Mouse (Mus musculus) small intestine, adult 2 months (tissue): ENCODE results near the gene Gm11595. TPM values are rescaled to one million over a fixed set of nuclear protein-coding genes. Genes with fewer than 3 reads are reported as not detected.

Experiments
- H3K27ac ChIP-seq: fragments of 200-500 bp; 2 replicates; pipeline ENCODE4 v1.5.1; 2012; ENCODE audit warnings: low read depth, low read length, control low read depth, inconsistent platforms; ENCODE audit not compliant: insufficient read depth
- H3K27me3 ChIP-seq: fragments of 200-500 bp; 2 replicates; pipeline ENCODE4 v1.6.1; 2012; ENCODE audit warnings: mild to moderate bottlenecking, moderate library complexity, low read length, inconsistent platforms; ENCODE audit not compliant: control insufficient read depth, insufficient read depth
- H3K36me3 ChIP-seq: fragments of 200-500 bp; 2 replicates; pipeline ENCODE4 v1.6.1; 2012; ENCODE audit warnings: mild to moderate bottlenecking, low read length, control low read depth, inconsistent platforms; ENCODE audit not compliant: control insufficient read depth, insufficient read depth
- H3K4me1 ChIP-seq: fragments of 200-500 bp; 2 replicates; pipeline ENCODE4 v1.6.1; 2012; ENCODE audit warnings: low read length, inconsistent platforms, mixed read lengths; ENCODE audit not compliant: control insufficient read depth, insufficient read depth, insufficient read length
- H3K4me3 ChIP-seq: fragments of 200-500 bp; 2 replicates; pipeline ENCODE4 v1.5.1; 2012; ENCODE audit warnings: low read depth, mild to moderate bottlenecking, control low read depth, inconsistent platforms, low read length, moderate library complexity
- CTCF ChIP-seq: fragments of 200-500 bp; IDR thresholded peaks from 2 replicates; pipeline ENCODE4 v1.5.1; 2012; ENCODE audit warnings: low read depth, mild to moderate bottlenecking, control low read depth, inconsistent platforms, low read length, moderate library complexity, mixed read lengths; ENCODE audit not compliant: insufficient replicate concordance, insufficient read length; ENCODE audit errors: extremely low read depth
- POLR2A ChIP-seq: fragments of 200-500 bp; IDR thresholded peaks from 2 replicates; pipeline ENCODE4 v1.6.1; 2012; ENCODE audit warnings: low read depth, mild to moderate bottlenecking, control low read depth, inconsistent platforms, low read length, moderate library complexity
- WGBS: fragments of 180-500 bp; shearing (Covaris S2); methylation state at CpG from one replicate; pipeline ENCODE4 v1.1.7; 2018; 5-methylcytosine and 5-hydroxymethylcytosine counted together
- polyA plus RNA-seq: library from polyadenylated mRNA; depleted of rRNA; stranded (reverse); fragments of >200 nt; gene quantifications from 2 replicates; pipeline ENCODE4 v1.2.3, GENCODE M21; 2012; rRNA removed

The Gm11595 gene
- polyA plus RNA-seq, 1 experiment: not detected

DNA sequence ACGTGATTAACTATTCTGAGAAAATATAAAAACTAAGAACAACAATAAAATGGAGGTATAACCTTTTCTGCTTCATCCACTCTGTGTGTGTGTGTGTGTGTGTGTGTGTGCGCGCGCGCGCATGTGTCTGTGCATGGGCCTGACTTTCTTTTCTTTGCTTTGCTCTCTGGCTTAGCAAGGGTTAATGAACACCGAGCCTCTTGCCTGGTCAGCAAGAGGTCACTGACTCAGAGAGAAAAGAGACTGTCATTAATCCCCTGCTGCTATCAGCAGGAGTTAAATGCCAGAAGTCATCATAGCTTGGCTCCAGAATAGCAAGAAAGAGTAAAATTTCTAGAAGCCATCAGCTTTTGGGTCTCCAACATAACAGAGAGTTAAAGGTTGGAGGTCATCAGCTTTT, 5.7 kb upstream of the Gm11595 start:
- H3K27me3 ChIP-seq: no peaks in the 10 kb centered on the region
- TF ChIP-seq POLR2A (no peak), CTCF (no peak)
- H3K27ac ChIP-seq: no peak overlapping the region
- no peaks in the 10 kb centered on the region for H3K36me3 ChIP-seq
- no peak overlapping the region for H3K4me3 ChIP-seq
- no peaks in the 10 kb centered on the region for H3K4me1 ChIP-seq
- WGBS: 68% methylated on average over 7 of the region's 7 CpGs

DNA sequence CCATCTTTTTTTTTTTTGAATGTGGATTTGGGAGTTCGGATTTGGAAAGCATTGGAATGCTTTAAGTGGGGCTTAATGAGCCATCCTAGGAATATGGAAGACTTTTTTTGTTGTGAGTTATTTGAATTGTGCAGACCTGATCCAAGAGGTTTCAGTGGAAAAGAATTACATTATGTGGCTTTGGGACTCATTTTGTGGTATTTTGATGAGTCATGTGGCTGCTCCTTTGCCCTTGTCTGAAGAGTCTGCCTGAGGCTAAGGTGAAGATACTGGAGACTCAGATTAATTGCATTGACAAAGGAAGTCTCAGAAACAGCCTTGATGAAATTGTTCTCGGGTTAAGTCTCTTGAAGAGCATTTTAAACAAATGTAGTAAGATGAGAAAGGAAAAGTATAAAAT, 4.3 kb downstream of the Gm11595 start:
- H3K36me3 ChIP-seq: no peaks in the 10 kb centered on the region
- H3K27me3 ChIP-seq: 0 out of 2 replicates have a peak, but pooled peaks cover 2% of the 10 kb centered on the region
- WGBS: 80% methylated on average over 2 of the region's 2 CpGs
- H3K4me1 ChIP-seq: no peaks in the 10 kb centered on the region
- no peak overlapping the region for H3K27ac ChIP-seq
- TF ChIP-seq CTCF (no peak), POLR2A (no peak)
- no peak overlapping the region for H3K4me3 ChIP-seq

DNA sequence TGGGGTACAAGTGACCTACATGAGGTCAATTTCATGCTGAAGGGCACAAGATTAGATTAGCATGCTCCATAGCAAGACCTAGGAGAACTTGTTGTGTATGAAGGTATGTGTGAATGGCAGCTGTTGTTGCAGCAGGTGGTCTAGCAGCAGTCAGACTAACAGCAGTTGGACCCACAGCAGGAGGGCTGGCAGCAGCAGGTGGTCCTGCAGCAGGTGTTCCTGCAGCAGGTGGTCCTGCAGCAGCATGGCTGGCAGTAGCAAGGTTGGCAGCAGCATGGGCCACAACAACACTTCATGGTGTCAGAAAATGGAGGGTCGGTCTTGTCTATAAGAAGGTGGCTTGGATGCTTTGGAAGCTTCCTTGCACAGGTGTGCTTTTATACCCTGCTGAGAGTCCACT, 13.8 kb downstream of the Gm11595 start:
- TF ChIP-seq CTCF: no peak
- no peak for TF ChIP-seq POLR2A
- Histone ChIP-seq H3K4me1 (no peaks in the 10 kb centered on the region), H3K27ac (no peak overlapping the region), H3K4me3 (no peak overlapping the region), H3K36me3 (no peaks in the 10 kb centered on the region), H3K27me3 (0 out of 2 replicates have a peak, but pooled peaks cover under 1% of the 10 kb centered on the region)
- 93% methylated on average over 1 of the region's 1 CpGs for WGBS

DNA sequence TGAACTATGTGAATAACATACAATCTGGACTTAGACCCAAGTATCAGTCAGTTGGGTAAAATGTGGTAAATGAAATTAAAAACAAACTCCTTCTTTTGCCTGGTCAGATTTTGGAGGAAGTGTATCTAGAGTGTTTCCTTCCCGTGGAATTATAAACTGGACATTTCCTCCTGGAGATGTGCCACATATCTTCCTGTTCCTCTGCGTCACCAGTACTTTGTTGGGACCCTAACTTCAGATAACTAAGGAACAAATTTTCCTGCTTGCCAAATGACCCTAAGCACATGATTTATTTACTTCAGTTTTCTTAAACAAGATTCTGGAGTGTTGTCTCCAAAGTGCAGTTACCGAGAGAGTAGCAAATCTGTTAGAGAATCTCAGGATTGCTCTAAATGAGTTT, 28.7 kb downstream of the Gm11595 start:
- Histone ChIP-seq H3K27me3 (no peaks in the 10 kb centered on the region), H3K4me1 (peaks cover 4% of the 10 kb centered on the region), H3K36me3 (no peaks in the 10 kb centered on the region), H3K27ac (no peak overlapping the region), H3K4me3 (no peak overlapping the region)
- TF ChIP-seq POLR2A: no peak
- no peak for TF ChIP-seq CTCF
- WGBS: 76% methylated on average over 3 of the region's 3 CpGs

DNA sequence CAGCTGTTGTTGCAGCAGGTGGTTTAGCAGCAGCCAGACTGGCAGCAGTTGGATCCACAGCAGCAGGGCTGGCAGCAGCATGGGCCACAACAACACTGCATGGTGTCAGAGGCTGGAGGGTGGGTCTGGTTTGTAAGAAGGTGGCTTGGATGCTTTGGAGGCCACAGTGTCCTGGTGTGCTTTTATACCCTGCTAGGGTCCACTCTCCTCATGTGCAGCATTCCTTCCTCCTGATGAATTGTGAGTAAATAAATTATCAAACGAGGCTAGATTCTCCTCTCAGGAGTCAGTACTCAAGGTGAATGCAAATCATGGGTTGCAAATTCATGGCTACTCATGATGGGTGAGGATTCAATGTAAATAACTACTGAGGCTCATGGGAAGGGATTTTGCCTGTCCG, 38.5 kb downstream of the Gm11595 start, which contains the start of gene Gm14180:
Gm14180 (minus strand) TSS at position 101 of the 400 bp plus-strand sequence.
- WGBS: 59% methylated on average over 2 of the region's 2 CpGs
- Histone ChIP-seq H3K27ac (no peak within 1 kb of the TSS), H3K36me3 (no peaks in the 10 kb centered on the region), H3K4me1 (no peaks in the 10 kb centered on the region), H3K27me3 (no peaks in the 10 kb centered on the region), H3K4me3 (no peak within 1 kb of the TSS)
- TF ChIP-seq POLR2A (no peak), CTCF (no peak)

DNA sequence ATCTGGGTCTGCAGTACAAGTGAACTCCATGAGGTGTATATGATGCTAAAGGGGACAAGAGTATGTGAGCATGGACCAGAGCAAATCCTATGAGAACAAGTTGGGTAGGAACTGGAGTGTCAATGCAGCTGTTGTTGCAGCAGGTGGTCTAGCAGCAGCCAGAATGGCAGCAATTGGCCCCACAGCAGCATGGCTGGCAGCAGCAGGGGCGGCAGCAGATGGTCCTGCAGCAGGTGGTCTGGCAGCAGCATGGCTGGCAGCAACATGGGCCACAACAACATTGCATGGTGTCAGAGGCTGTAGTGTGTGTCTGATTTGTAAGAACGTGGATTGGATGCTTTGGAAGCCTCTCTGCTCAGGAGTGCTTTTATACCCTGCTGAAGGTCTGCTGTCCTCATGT, 48.7 kb downstream of the Gm11595 start:
- Histone ChIP-seq H3K4me1 (no peaks in the 10 kb centered on the region), H3K36me3 (no peaks in the 10 kb centered on the region), H3K4me3 (no peak overlapping the region), H3K27ac (no peak overlapping the region), H3K27me3 (no peaks in the 10 kb centered on the region)
- TF ChIP-seq CTCF (no peak), POLR2A (no peak)
- 77% methylated on average over 2 of the region's 2 CpGs for whole genome bisulfite sequencing

Other genes starting within 250 kb of the Gm11595 start
- not detected in 2 replicates for gene Krt40, start 229.8 kb downstream of the Gm11595 start, polyA plus RNA-seq
- gene Krtap3-3, start 222.0 kb downstream of the Gm11595 start, polyA plus RNA-seq: not detected in 2 replicates
- not detected in 2 replicates for gene Krtap3-2, start 216.1 kb downstream of the Gm11595 start, polyA plus RNA-seq
- gene Gm11939, start 213.4 kb downstream of the Gm11595 start, polyA plus RNA-seq: not detected in 2 replicates
- gene Krtap3-1, start 206.3 kb downstream of the Gm11595 start, polyA plus RNA-seq: 0.47 and 2.7 TPM in 2 replicates
- gene Krtap1-5, start 191.9 kb downstream of the Gm11595 start, polyA plus RNA-seq: not detected in 2 replicates
- not detected in 2 replicates for gene Krtap1-4, start 189.3 kb downstream of the Gm11595 start, polyA plus RNA-seq
- not detected in 2 replicates for gene Krtap1-3, start 181.6 kb downstream of the Gm11595 start, polyA plus RNA-seq
- gene Krtap9-3, start 174.8 kb downstream of the Gm11595 start, polyA plus RNA-seq: not detected in 2 replicates
- 1.3 TPM in 1 of 2 replicates, not detected in the other for gene Gm11938, start 169.6 kb downstream of the Gm11595 start, polyA plus RNA-seq
- not detected in 2 replicates for gene Gm11937, start 162.7 kb downstream of the Gm11595 start, polyA plus RNA-seq
- gene Krtap2-4, start 158.1 kb downstream of the Gm11595 start, polyA plus RNA-seq: 0.29 and 1.9 TPM in 2 replicates
- gene Gm11562, start 152.5 kb downstream of the Gm11595 start, polyA plus RNA-seq: 1.9 TPM in 1 of 2 replicates, not detected in the other
- not detected in 2 replicates for gene Krtap4-1, start 144.7 kb downstream of the Gm11595 start, polyA plus RNA-seq
- not detected in 2 replicates for gene Krtap4-2, start 137.8 kb downstream of the Gm11595 start, polyA plus RNA-seq
- gene Krtap4-7, start 128.8 kb downstream of the Gm11595 start, polyA plus RNA-seq: not detected in 2 replicates
- not detected in 2 replicates for gene Gm11555, start 122.7 kb downstream of the Gm11595 start, polyA plus RNA-seq
- not detected in 2 replicates for gene Gm11563, start 114.0 kb downstream of the Gm11595 start, polyA plus RNA-seq
- gene Krtap4-6, start 107.0 kb downstream of the Gm11595 start, polyA plus RNA-seq: not detected in 2 replicates
- not detected in 2 replicates for gene Gm14190, start 82.2 kb downstream of the Gm11595 start, polyA plus RNA-seq
- gene Gm14180, start 38.6 kb downstream of the Gm11595 start, polyA plus RNA-seq: not detected in 2 replicates
- gene Krtap4-8, start 7.8 kb upstream of the Gm11595 start, polyA plus RNA-seq: not detected in 2 replicates
- gene Krtap4-9, start 12.3 kb upstream of the Gm11595 start, polyA plus RNA-seq: not detected in 2 replicates
- not detected in 2 replicates for gene Gm11596, start 20.6 kb upstream of the Gm11595 start, polyA plus RNA-seq
- gene Gm11569, start 26.0 kb upstream of the Gm11595 start, polyA plus RNA-seq: not detected in 2 replicates
- gene Gm11554, start 31.5 kb upstream of the Gm11595 start, polyA plus RNA-seq: not detected in 2 replicates
- not detected in 2 replicates for gene Krtap4-13, start 37.0 kb upstream of the Gm11595 start, polyA plus RNA-seq
- not detected in 2 replicates for gene Gm11564, start 42.8 kb upstream of the Gm11595 start, polyA plus RNA-seq
- gene 2300003K06Rik, start 65.2 kb upstream of the Gm11595 start, polyA plus RNA-seq: not detected in 2 replicates
- gene Krtap4-16, start 78.7 kb upstream of the Gm11595 start, polyA plus RNA-seq: 1.9 and 3.2 TPM in 2 replicates
- not detected in 2 replicates for gene Gm11568, start 85.0 kb upstream of the Gm11595 start, polyA plus RNA-seq
- not detected in 2 replicates for gene Gm11559, start 91.6 kb upstream of the Gm11595 start, polyA plus RNA-seq
- not detected in 2 replicates for gene Krtap9-1, start 100.5 kb upstream of the Gm11595 start, polyA plus RNA-seq
- not detected in 2 replicates for gene Gm11567, start 106.3 kb upstream of the Gm11595 start, polyA plus RNA-seq
- not detected in 2 replicates for gene Krtap31-1, start 135.0 kb upstream of the Gm11595 start, polyA plus RNA-seq
- gene Gm11565, start 141.8 kb upstream of the Gm11595 start, polyA plus RNA-seq: not detected in 2 replicates
- not detected in 2 replicates for gene Krtap31-2, start 163.4 kb upstream of the Gm11595 start, polyA plus RNA-seq
- not detected in 2 replicates for gene Krtap9-5, start 175.6 kb upstream of the Gm11595 start, polyA plus RNA-seq
- not detected in 2 replicates for gene Krtap29-1, start 206.1 kb upstream of the Gm11595 start, polyA plus RNA-seq
- gene Krtap16-1, start 213.7 kb upstream of the Gm11595 start, polyA plus RNA-seq: not detected in 2 replicates
- not detected in 2 replicates for gene Krtap17-1, start 221.1 kb upstream of the Gm11595 start, polyA plus RNA-seq
- not detected in 2 replicates for gene Krt33a, start 243.3 kb upstream of the Gm11595 start, polyA plus RNA-seq